Mouse (Mus musculus) midbrain, postnatal 0 days (tissue): ENCODE results near the gene Mgarp. TPM values are rescaled to one million over a fixed set of nuclear protein-coding genes. Genes with fewer than 3 reads are reported as not detected.

Experiments
- ATAC-seq: fragments of 200-750 bp; cut with Nextera tagmentation; 2 replicates; pipeline ENCODE4 v1.8.0; 2017; ENCODE audit warnings: moderate number of reproducible peaks, mild to moderate bottlenecking, moderate TSS enrichment, moderate library complexity; ENCODE audit not compliant: low FRiP score
- DNase-seq: peaks from one replicate; pipeline ENCODE4 v3.0.0-alpha.2; 2015; ENCODE audit warnings: low spot score
- H3K27ac ChIP-seq: fragments of 300-500 bp; sonication (generic); 2 replicates; pipeline ENCODE4 v1.5.1; 2014; ENCODE audit warnings: low read depth, mild to moderate bottlenecking, low read length, mixed read lengths
- H3K27me3 ChIP-seq: fragments of 300-500 bp; sonication (generic); 2 replicates; pipeline ENCODE4 v1.6.1; 2014; ENCODE audit warnings: low read length, control low read depth, mixed read lengths; ENCODE audit not compliant: insufficient read depth
- H3K36me3 ChIP-seq: fragments of 300-500 bp; sonication (generic); 2 replicates; pipeline ENCODE4 v1.6.1; 2014; ENCODE audit warnings: low read length, control low read depth, mixed read lengths; ENCODE audit not compliant: insufficient read depth
- H3K4me1 ChIP-seq: fragments of 300-500 bp; sonication (generic); 2 replicates; pipeline ENCODE4 v1.6.1; 2014; ENCODE audit warnings: mild to moderate bottlenecking, control low read depth, antibody characterized with exemption, low read length, mixed read lengths; ENCODE audit not compliant: insufficient read depth
- H3K4me2 ChIP-seq: fragments of 300-500 bp; sonication (generic); 2 replicates; pipeline ENCODE4 v1.6.1; 2014; ENCODE audit warnings: low read depth, mild to moderate bottlenecking, low read length, mixed read lengths; ENCODE audit not compliant: poor library complexity, severe bottlenecking
- H3K4me3 ChIP-seq: fragments of 300-500 bp; sonication (generic); 2 replicates; pipeline ENCODE4 v1.5.1; 2014; ENCODE audit warnings: low read depth, mild to moderate bottlenecking, low read length, moderate library complexity
- H3K9ac ChIP-seq: fragments of 300-500 bp; sonication (generic); replicated peaks from 2 replicates; pipeline ENCODE4 v1.6.1; 2014; ENCODE audit warnings: mild to moderate bottlenecking, low read length, moderate library complexity, mixed read lengths; ENCODE audit not compliant: poor library complexity, severe bottlenecking
- H3K9me3 ChIP-seq: fragments of 300-500 bp; sonication (generic); 2 replicates; pipeline ENCODE4 v1.6.1; 2016; ENCODE audit warnings: low read length, control low read depth
- CTCF ChIP-seq: IDR thresholded peaks from 2 replicates; pipeline ENCODE4 v1.5.1; 2016; ENCODE audit warnings: antibody characterized with exemption, mild to moderate bottlenecking
- WGBS: fragments of 180-500 bp; shearing (Covaris S2); extraction: QIAGEN DNeasy Blood & Tissue Kit; methylation state at CpG from one replicate; pipeline ENCODE4 v1.1.7; 2014; 5-methylcytosine and 5-hydroxymethylcytosine counted together
- polyA plus RNA-seq: library from polyadenylated mRNA; unstranded; fragments of >200 nt; fragmentation: Nextera tagmentation; extraction: Ambion mirVana; gene quantifications from 2 replicates; pipeline ENCODE4 v1.2.1, GENCODE M21; 2015
- total RNA-seq: library from RNA; depleted of rRNA; stranded (reverse); fragments of >200 nt; gene quantifications from 2 replicates; pipeline ENCODE4 v1.2.3, GENCODE M21; 2014

Gene Mgarp
- total and polyA plus RNA-seq, 2 experiments from 2014 or later = 0.49 TPM

DNA sequence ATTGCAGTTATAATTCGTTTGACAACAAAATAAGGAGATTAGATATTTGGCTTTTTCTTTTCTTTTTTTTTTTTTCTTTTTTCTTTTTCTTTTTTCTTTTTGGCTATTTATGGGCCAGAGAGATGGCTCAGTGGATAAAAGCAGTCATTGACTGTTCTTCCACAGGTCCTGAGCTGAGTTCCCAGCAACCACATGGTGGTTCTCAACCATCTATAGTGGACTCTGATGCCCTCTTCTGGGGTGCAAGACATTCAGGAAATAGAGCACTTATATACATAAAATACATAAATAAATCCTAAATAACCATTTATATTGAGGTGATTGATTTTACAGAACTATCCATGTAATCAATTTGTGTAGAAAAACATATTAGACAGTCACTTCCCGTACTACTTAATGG lies 20.9 kb upstream of the Mgarp start:
- Histone ChIP-seq H3K4me2 (peak overlapping the region; percentile 70), H3K27ac (no peak overlapping the region), H3K9ac (no peak overlapping the region), H3K9me3 (no peaks in the 10 kb centered on the region), H3K4me3 (peak overlapping the region; percentile 98), H3K36me3 (no peaks in the 10 kb centered on the region), H3K4me1 (peaks cover 8% of the 10 kb centered on the region; the same call in 1 of the 2 replicates), H3K27me3 (no peaks in the 10 kb centered on the region)
- TF ChIP-seq CTCF = peak; percentile 20; the same call in 1 of the 2 replicates
- ATAC-seq = no peak
- 46% methylated on average over 2 of the region's 2 CpGs for WGBS
- no peak for DNase-seq

DNA sequence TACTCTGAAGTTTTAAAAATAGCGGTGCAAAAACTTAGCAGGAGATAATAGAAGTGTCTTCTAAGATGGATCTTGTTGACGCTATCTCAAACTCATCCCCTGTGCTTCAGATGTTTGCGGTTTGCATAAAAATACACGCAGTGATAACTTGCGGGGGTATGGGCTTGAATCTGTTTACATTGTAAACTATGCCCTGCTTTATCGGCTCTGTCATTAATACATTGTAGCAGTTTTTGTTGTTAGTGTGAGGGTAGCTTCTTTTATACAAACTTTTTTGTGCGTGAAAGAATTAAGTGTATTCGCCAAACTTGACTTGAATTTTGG lies 20.6 kb upstream of the Mgarp start:
- 8% methylated on average over 8 of the region's 8 CpGs for WGBS
- H3K4me1 ChIP-seq = peaks cover 8% of the 10 kb centered on the region; the same call in 1 of the 2 replicates
- no peak for DNase-seq

DNA sequence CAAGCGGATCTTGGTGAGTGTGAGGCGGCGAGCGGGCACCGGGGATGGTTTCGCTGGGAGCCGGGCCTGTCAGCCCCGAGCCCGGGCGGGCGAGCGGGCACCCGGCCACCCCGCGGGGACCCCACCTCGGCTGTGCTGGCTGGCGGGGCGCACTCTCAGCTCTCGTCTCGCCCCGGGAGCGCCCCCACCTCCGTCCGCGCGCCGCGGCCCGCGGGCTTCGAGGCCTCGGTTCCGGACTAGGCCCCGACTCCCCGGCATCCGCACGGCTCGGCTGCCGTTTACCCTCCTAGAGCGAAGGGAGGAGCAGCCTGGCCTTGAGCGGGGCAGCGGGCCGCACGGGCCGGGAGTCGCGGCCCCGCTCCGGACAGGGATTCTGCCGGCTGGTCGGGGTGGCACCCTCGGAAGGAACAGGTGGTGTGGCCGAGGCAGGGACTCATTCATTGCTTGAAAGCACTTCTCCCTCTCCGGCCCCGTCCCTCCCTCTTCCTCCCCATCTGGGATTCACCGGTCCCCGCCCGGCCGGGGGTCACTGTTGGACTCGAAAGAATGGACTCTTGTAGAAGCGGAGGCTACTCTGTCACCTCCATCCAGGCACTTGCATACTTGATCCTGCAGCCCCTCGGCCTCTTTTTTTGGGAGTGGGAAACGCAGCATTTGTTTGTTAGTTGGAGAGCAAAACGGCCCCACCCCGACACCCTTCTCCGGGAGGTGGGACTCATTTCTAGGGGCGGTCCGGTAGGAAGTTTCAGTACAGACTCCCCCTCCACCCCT lies 20.0 kb upstream of the Mgarp start:
- Histone ChIP-seq H3K4me1 (peaks cover 8% of the 10 kb centered on the region; the same call in 1 of the 2 replicates), H3K4me3 (peak overlapping the region; percentile 98), H3K9ac (peak overlapping the region; percentile 93), H3K27me3 (no peaks in the 10 kb centered on the region), H3K36me3 (no peaks in the 10 kb centered on the region), H3K4me2 (peak overlapping the region; percentile 70), H3K9me3 (no peaks in the 10 kb centered on the region), H3K27ac (peak overlapping the region; percentile 92)
- ATAC-seq (peak; percentile 25), DNase-seq (peak; percentile 7)
- no peak for TF ChIP-seq CTCF
- WGBS = 0% methylated on average over 46 of the region's 68 CpGs

More for the DNA sequence above, 20.6 kb upstream of the Mgarp start:
- H3K4me2 ChIP-seq = peak overlapping the region; percentile 70
- no peak for TF ChIP-seq CTCF
- no peaks in the 10 kb centered on the region for H3K27me3 ChIP-seq
- peak overlapping the region; percentile 98 for H3K4me3 ChIP-seq
- H3K9ac ChIP-seq = peak overlapping the region; percentile 93; the same call in 1 of the 2 replicates
- H3K27ac ChIP-seq = no peak overlapping the region
- no peaks in the 10 kb centered on the region for H3K9me3 ChIP-seq
- ATAC-seq = no peak
- no peaks in the 10 kb centered on the region for H3K36me3 ChIP-seq

DNA sequence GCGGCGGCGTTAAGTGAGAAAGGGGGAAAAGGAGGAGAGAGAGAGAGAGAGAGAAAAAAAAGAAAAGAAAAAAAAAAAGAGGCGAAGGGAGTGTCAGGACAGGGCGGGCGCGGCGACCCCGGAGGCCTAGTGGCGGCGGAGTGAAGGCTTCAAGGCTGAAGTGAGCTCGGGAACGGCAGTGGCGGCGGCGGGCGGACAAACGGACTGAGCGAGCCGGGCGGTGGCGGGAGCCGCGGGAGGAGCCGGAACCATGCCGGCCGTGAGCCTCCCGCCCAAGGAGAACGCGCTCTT lies 19.5 kb upstream of the Mgarp start:
- no peaks in the 10 kb centered on the region for H3K9me3 ChIP-seq
- H3K4me3 ChIP-seq = peak overlapping the region; percentile 98
- TF ChIP-seq CTCF = no peak
- peak overlapping the region; percentile 70 for H3K4me2 ChIP-seq
- peaks cover 8% of the 10 kb centered on the region; the same call in 1 of the 2 replicates for H3K4me1 ChIP-seq
- DNase-seq (no peak), ATAC-seq (peak; percentile 71)
- H3K27me3 ChIP-seq = no peaks in the 10 kb centered on the region
- peak overlapping the region; percentile 93 for H3K9ac ChIP-seq
- H3K36me3 ChIP-seq = no peaks in the 10 kb centered on the region
- WGBS = 0% methylated on average over 7 of the region's 30 CpGs
- peak overlapping the region; percentile 92 for H3K27ac ChIP-seq

DNA sequence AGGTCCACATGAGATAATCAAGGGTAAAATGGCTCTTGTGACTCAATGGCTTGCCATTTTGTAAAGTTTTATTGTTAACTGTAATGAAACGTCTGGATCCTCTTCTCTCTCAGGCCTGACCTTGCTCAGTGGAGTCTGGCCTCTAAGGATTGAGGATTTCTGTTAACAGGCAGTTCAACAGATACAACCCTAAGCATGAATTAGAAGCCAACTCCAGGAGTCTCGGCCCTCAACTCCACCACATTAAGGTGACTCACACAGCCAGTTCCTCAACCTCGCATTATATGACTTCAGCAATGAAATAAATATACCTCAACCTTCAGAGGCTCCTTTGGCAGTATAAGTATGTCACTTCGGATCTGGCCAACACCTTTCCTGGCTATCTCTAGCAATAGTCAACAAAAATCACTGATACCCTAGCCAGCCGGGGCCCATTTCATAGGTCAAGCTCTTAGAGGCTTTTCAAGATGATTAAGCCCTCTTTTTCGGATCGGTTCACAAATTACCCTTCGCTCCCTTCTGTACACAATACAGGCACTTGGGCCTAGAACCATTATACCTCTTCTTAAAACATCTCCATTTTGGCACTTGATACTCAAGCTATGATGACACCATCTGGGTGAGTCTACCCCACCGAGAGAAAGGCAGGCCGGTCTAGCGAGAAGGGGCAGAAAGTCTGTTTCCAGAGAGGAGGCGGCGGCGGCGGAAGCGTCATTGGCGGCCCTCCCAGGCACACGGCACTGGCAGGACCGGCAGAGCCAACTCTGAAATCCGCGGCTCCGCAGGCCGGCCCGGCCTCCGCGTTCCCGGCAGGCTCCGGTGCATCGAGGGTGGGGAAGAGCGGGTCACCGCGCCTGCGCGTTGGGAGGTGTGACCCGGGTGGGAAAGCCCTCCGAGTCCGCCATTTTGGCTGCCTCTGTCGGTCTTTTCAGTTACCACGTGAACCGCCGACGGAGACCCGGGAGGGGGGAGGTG lies 18.8 kb upstream of the Mgarp start, which contains the start of gene Naa15:
Gene Naa15 (plus strand): TSS at position 51 of the 975 bp plus-strand sequence.
- no peak for TF ChIP-seq CTCF
- H3K27me3 ChIP-seq = no peaks in the 10 kb centered on the region
- 6% methylated on average over 43 of the region's 43 CpGs for WGBS
- H3K4me3 ChIP-seq = peak within 1 kb of the TSS; percentile 98
- peak within 1 kb of the TSS; percentile 70 for H3K4me2 ChIP-seq
- no peaks in the 10 kb centered on the region for H3K9me3 ChIP-seq
- H3K27ac ChIP-seq = peak within 1 kb of the TSS; percentile 92
- H3K4me1 ChIP-seq = peaks cover 8% of the 10 kb centered on the region; the same call in 1 of the 2 replicates
- H3K9ac ChIP-seq = peak within 1 kb of the TSS; percentile 93
- H3K36me3 ChIP-seq = no peaks in the 10 kb centered on the region
- ATAC-seq = peak; percentile 92
- DNase-seq = peak; percentile 98
